Mouse (Mus musculus): ENCODE measurements at regions not wholly inside any gene's neighbourhood (a gene's known extent, or its start where the extent isn't known, plus 50 kb on each side); places are given as distances from the start of the nearest gene placed in this dataset.
"Not testable (repeated sequence)": the region's sequence is repeated elsewhere in the genome, so short reads cannot be mapped to it uniquely, and the experiment has no call there.

DNA sequence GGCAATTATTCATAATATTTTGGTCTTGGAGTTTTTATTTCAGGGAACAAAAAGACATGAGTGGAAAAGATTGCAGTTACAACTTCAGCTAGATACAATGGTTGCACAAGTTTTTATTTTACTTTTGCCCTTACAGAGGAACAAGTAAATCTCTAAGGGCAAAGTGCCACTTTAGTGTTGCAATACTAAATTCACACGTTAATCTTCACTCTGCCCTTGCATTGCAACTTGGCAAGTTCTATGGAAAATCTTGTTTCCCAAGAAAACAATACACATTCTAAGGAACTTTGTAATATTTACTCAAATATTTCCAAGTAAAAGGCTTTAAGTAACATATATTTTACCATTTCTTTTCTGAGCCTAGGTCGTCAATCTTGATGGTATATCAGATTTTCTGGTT lies 85.9 kb downstream of the Chil6 start:
- ATAC-seq (ENCODE audit: extremely low read depth, insufficient number of reproducible peaks, low FRiP score, poor library complexity, severe bottlenecking): no peak

DNA sequence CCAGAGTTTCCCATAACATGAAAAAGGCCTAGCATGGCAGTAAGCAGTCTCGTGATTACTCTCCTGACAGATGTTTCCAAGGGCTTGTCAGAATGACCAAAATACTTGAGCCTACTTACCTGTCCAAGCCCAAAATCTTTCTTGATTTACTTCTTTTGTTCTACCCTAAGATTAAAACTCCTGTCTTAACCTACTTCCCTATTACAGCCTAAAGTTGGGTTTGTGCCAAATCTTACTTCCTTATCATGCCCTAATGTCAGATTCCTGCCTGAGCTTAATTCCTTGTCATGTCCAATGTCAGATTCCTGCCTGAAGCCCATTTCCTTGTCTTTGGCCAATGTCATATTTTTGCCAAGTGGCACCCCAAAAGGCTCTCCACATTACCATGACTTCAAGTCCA lies 89.0 kb downstream of the Chil6 start:
- no peak for ATAC-seq (ENCODE audit: extremely low read depth, insufficient number of reproducible peaks, low FRiP score, poor library complexity, severe bottlenecking)

DNA sequence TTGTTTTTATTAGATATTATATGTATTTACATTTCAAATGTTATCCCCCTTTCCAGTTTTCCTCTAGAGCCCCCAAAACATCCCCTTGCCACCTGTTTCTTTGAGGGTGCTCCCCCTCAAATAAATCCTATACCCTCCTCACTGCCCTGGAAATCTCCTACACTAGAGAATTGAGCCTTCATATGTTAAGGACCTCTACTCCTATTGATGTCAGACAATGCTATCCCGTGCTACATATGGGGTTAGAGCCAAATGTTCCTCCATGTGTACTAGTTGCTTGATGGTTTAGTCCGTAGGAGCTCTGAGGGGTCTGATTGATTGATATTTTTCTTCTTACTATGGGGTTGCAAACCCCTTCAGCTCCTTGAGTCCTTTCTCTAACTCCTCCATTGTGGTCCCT lies 73.6 kb upstream of the Chil4 start:
- no peak for ATAC-seq (ENCODE audit: extremely low read depth, insufficient number of reproducible peaks, low FRiP score, poor library complexity, severe bottlenecking)

DNA sequence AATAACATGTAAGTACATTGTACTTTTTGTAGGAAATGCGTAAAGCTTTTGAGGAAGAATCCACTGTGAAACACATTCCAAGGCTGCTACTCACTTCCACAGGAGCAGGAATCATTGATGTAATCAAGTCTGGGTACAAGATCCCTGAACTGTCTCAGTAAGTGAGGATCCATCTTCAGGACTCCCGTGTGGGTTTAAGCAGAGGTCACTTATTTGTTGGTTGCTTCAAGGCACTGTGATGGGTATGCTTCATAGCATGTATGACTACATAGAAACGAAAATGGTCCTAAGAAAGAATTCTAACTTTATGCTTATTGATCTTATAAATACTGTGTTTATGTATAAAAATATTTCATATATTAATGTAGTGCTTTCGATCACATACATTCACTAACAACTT lies 72.6 kb upstream of the Chil4 start:
- no peak for ATAC-seq (ENCODE audit: extremely low read depth, insufficient number of reproducible peaks, low FRiP score, poor library complexity, severe bottlenecking)

- not testable (repeated sequence) for ATAC-seq (ENCODE audit: extremely low read depth, insufficient number of reproducible peaks, low FRiP score, poor library complexity, severe bottlenecking)
Observed at GRCm38 (mm10) chr3:106278571-106278970, 59.3 kb upstream of the Chil4 start.

GRCm38 (mm10) chr3:106275677-106276076 lies 56.4 kb upstream of the Chil4 start:
- ATAC-seq (ENCODE audit: extremely low read depth, insufficient number of reproducible peaks, low FRiP score, poor library complexity, severe bottlenecking): 0 out of 2 replicates have a peak, but pooled peaks have one; percentile 9

All from neutrophil, adult 5-6 weeks (primary cell).